Mouse (Mus musculus) ovary, adult 18-20 months (tissue): ENCODE results near the gene Amz1.

ENCODE experiments used
- DNase-seq: peaks from one replicate; pipeline ENCODE4 v3.0.0; 2022; ENCODE audit warnings: low spot score, mixed read lengths

Gene Amz1

DNA sequence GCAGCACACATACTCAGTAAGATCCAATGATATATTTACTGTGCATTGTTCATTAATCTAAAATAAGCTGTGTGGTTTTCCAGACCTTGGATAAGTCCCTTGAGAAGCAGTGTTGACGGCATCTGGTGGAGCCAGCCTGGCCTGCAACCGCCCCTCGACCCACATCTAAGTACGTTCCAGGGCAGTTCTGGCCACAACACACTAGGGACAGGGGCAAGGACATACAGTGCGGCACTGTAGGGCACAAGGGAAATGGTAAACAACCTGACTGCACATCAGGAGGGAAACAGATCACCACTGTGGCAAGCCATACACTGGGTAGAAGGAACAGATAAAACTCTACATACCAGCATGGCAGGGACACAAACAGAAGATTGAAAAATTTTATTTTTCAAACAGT, 77.9 kb downstream of the Amz1 start:
- DNase-seq: no peak

DNA sequence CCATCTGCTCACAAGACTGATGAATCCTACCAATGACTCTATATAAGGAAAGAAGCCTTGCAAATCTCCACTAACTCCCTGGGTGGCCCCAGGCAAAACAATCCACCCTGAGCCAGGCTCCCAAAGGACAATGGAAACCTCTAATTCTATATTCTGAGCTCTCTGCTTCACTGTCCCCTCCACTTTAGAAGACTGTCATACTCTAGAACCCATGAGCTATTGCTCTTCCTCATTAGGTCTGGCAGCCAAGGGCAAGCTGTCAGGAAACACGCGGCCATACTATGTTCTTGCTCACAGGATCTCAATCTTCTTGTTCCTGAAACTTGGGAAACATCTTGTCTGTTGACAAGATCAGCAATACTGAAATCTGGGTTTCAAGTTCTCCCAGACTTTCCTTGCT, 82.3 kb downstream of the Amz1 start:
- no peak for DNase-seq

DNA sequence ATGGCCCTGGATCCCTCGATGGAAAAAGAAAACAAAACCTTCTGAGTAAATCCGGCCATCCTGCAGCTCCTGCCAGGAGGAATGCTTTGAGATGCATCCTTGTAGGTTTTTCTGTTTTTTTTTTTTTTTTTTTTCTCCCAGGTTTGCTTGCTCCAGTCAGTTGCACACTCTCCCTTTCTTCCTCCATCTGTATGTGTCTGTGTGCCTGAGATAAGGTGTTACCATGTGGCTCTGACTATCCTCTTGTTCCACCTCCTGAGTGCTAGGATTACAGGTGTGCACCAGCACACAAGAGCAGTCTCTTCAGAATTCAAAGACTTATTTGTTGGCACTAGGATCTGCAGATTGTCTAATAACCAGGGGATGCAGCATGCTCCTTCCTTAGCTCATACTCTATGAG, 83.0 kb downstream of the Amz1 start:
- no peak for DNase-seq
